Mouse (Mus musculus) layer of hippocampus, postnatal 14 days (tissue): ENCODE measurements around the gene Nrp1. TPM values are rescaled to one million over a fixed set of nuclear protein-coding genes. Genes with fewer than 3 reads are reported as not detected.

Experiments used
- DNase-seq, 2 experiments: peaks; one replicate each; pipeline ENCODE4 v3.0.0; 2021 to 2022; ENCODE audit warnings: low spot score in 2 of 2, mixed read lengths in 1 of 2
- total RNA-seq, 2 experiments: library from RNA; stranded (reverse); gene quantifications; 2 replicates each; pipeline ENCODE4 v1.2.3; 2021

Gene Nrp1
- total RNA-seq, 2 experiments from 2014 or later = 127 to 140 TPM

DNA sequence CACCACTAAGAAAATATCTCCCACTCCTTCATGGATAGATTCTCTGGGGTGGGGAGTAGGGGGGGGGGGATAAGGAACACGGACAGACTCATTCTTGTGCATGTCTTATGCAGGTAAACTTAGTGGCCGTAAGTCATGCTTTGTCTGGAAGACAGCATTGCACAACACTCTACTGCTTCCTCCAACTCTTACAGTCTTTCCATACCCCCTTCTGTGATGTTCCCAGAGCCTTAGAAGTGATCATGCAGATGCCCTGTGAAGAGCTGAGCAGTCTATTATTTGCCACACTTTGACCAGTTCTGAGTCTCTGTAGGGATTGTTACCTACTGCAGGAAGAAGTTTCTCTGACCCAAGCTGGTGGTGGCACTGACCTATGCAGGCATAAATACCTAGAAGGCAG, 98.9 kb downstream of the Nrp1 start:
- no peak for DNase-seq

DNA sequence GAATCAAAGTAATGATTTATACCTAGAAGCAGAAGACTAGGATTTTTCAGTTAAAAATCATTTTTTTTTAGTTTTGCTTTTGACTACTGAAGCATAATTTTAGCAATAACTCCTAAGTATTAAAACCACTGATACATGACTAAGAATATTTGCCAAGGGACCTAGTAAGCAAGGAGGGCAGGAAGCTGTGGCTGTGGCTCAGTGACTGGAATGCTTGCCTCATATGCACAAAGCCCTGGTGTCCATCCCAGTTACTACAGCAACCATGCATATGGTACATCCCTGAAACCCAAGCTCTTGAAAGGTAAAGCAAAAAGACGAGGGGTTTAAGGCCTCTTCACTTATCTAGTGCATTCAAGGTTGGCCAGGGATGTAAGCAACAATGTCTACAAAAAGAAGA, 101.3 kb downstream of the Nrp1 start:
- DNase-seq = no peak

DNA sequence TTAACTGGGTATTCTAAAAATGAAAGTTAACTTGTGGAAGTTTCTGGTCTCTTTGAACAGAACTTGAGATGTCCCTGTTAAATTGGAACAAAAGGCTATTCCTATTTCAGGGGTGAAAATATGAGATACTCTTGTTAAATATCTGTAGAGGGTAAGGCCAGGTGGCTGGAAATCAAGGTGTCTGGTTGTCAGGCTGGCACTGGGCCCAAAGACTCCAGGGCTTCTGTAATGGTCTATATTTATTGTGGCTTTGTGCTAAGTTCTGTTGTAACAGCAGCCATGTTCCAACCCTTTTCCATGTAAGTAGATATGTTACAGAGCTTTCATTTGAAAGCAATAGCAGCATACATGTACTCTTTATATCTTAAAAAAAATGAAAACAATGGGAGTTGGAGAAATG, 103.3 kb downstream of the Nrp1 start:
- DNase-seq = no peak

DNA sequence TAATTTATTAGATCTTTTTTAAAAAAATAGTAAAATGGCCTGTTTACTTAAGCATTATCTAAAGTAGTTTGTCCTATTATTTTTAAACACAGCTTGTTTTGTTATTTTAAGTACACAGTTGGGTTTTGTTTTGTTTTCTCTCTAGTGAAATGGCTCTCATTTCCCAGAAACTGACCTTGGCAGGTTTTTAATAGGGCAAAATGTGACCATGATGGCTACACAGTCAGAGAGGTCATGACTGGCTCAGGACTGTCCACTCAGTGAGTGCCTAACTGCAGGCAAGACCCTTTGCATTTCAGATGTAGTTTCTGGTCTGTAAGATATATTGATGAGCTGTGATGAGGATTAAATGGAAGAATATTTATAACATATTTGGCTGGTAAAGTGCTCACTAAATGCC, 104.8 kb downstream of the Nrp1 start:
- DNase-seq = no peak

DNA sequence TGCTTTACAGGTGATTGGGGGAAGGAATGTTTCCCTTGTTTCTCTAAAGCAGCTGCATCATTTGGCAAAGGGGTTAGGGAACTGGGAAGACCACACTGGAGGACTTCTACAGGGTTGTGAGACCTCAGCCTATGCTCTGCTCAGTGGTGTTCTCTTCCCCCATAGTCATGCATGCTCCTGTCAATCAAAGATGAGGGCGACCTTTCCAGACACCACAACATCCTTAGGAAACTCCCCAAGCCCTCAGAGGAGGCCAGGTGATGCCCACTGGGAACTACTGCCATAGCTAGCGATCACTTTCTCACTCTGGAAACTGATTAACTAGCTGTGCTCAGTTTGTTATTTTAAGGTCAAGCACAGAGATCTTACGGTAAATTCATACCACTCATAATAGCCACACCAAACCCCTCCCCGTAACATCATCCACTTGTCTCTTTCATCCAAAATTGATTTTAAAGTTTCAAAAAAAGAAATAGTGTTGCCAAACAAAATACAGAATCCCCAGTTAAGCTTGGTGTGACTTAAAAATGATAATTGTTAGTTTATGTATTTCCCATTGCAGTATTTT, 105.7 kb downstream of the Nrp1 start:
- DNase-seq = no peak

DNA sequence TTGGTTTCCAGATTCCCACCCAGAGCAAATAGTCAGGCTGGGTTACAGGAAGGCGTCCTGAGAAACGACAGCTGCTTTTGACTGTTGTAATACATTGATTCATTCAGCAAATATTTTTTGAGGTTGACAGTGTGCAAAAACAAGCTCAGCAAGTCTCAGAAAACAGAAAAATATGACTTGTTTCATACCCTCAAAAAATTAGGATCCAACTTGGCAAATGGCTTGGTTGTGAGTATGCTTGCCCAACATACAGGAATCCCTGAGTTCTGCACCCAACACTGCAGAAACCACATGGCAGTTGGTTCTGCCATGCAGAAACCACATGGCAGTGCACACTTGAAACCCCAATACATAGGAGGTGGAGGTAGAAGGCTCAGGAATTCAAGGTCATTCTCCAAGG, 107.1 kb downstream of the Nrp1 start:
- no peak for DNase-seq

DNA sequence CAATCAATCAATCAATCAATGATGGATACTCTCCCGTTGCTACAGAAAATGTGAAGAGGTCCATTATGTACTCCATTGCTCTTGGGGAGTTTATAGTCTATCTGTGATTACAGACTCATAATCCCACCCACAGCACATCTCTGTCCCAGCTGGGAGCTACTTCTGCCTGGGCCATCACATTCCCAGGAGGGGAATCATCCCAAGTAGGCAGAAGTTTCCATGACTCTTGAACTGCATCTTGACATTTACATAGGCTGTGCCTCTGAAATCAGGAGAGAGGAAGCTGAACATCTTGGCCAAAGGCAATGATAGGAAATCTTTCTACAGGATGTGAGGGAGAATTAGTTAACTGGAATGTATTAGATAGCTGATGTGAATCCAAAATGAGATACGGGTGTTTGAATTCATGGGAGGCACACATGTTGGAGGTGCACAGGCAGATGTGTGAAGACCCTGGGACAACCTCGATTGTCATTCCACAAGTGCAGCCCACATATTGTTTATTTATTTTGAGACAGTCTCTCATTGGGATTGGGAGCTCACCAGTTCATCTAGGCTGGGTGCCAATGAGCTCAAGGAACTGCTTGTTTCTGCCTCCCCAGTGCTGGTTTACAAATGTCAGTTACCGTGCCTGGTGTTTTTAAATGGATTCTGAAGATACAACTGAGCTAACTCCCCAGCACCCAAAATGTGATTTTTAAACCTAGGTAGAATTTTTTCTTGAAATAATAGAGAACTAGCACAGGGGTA, 108.5 kb downstream of the Nrp1 start:
- DNase-seq = peak in 1 of 2 experiments; percentile 45

DNA sequence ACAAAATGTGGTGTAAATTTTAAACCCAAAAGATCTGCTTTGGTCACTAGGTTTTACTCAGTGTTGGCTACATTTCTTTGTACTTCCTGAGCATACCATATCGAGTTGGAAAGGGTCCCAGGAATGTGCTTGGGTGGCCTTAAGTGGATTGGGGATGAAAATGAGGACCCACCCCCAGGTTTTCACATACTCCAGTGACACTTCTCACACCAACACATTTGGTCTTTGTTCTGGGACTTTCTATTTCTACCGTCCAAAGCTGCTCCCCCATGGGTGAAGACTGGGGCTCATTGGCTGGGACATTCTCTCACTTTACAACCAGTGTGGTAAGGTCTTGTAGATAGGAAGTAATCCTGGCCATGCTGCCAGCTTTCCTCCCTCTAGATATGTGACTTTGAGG, 111.7 kb downstream of the Nrp1 start:
- DNase-seq = no peak

DNA sequence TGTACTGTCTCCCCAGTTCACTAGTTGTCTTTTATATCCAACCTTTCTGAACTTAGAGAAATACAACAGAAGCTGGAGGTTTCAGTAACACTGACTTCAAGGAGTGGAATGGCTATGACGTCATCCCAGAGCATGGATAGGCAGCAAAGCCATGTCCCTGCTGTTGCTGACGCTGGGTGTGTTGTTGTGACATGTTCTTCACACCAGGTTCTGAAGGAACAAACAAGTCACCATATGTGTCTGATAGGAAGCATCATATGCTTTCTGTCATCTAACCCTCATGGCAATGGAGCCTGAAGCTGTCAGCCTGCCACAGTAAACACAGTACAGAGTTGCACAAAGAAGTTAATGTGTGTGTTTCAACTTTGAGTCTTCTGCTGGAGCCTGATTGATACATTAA, 112.8 kb downstream of the Nrp1 start:
- no peak for DNase-seq

DNA sequence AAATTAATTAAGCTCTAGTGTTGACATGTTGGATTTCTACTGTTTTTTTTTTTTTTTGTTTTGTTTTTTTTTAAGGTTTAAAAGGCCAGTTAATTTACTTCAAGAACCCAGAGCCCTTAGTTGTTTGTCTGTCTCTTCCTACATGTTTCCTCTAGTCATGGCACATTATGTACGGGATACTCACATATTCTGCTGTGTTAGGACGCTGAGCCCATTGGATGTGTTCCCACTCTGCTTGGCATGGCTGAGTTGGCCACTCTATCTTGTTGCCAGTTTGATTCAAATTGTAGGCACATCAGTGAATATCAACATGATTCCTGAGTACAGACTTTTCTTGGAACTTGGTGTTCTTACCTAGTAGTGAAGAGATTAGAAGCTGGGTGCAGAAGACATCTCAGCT, 114.5 kb downstream of the Nrp1 start:
- DNase-seq = peak in 1 of 2 experiments; percentile 42

DNA sequence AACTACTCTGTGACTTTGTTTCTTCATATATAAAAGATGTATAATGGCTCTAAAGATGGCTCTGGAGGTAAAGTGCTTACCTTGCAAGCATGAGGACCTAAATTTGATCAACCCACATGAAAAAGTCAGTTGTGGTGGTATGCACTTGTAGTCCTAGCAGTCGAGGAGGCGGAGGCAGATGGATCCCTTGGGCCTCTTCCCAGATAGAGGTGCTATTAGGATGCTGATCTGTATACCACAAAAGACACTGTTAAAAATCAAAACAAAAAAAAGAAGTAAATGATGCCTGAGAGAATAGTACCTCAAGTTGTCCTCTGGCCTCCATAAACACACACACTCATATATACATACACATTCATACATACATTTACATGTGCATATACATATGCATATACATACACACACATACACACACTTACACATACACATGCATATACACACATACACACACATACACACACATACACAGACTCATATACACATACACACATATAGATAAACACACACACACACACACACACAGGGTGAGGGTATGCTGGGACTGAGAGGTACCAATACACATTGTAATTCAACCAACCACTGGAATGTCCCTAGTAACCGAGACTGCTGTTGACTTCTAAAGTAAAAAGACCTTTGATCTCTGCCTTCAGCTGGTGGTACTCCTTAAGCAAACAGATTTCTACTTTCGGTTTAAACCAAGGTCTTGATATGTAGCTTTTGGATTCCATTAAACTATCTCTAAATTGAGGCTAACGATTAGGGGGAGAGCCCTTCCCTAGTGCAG, 115.2 kb downstream of the Nrp1 start:
- DNase-seq = peak in 1 of 2 experiments; percentile 49

DNA sequence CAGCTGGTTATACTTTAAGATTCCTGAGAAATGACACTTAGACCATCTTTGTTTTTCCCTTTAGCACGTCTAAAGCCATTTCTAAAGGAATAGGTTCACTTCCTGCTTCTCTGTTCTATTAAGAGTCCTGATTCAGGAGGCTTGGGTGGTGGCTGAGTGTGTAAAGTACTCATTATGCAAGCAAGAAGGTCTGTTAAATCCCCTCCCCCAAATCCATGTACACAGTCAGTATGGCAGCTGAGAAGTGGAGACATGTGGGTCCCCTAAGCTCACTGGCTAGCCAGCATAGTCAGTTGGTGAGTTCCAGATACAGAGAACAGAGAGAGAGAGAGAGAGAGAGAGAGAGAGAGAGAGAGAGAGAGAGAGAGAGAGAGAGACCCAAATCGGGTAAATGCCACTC, 116.2 kb downstream of the Nrp1 start:
- no peak for DNase-seq

DNA sequence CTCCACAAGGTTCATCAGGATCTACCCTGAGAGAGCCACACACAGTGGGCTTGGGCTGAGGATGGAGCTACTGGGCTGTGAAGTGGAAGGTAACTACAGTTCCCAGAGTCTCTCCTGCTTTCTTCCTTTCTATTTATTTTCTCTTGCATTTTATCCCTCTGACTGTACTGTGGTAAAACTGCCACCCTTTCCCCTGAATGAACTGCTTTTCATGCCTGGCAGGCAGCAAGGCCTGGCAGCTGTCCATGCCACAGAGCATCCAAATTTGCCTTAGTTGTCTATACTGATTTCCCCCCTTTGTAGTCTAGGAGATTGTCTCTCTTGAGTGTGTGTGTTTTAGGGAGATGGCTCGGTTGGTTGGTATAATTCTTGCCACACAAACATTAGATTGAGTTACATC, 117.8 kb downstream of the Nrp1 start:
- DNase-seq = peak in 1 of 2 experiments; percentile 58

DNA sequence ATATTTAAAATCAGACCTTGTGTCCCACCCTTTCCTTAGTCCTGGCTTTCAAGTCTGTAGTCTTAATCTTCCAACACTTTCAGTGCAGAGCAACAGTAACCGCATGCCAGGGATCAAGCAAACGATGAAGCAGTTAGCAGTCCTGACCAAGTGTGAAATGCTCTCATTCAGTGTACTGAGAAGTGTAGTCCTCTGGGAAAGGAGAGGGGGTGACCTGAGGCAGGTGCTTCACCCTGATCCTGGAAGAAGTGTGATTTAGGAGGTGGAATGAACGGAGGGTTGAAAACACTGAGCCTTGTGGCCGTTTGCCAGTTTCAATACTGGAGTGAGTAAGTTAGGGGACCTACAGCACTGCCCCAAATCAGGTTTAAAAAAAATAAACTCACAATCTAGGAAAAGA, 119.6 kb downstream of the Nrp1 start:
- no peak for DNase-seq

DNA sequence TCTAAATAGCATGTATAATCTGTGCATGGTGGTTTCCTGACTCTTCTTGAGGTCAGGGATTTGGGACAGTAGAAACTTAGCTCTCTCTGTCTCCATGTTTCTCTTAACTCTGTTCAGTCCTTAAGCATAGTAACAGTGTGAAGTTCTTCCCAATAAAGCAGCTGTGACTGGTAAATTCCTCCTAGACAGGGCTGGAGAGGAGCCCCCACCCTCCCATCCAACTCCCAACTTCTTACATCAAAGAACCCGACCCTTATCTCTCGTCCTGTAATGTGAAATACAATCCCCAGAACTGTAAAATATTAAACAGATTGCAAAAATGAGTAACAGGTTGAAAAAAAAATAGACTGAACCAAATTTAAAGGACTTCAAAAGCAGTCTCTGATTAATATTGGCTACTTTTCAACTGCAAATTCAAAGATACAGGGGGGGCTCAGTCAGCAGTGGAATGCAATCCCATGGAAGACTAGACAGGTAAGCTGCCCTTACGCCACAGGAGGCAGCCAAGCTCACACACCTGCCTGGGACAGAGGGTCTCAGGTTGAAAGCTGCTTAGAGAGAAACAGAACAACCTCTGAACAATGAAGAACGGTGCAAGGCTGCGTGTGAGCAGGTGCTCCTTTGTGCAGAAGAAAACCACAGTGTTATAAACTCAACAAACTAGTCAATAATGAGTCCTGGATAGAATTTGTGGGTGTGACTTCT, 121.1 kb downstream of the Nrp1 start:
- DNase-seq = no peak

DNA sequence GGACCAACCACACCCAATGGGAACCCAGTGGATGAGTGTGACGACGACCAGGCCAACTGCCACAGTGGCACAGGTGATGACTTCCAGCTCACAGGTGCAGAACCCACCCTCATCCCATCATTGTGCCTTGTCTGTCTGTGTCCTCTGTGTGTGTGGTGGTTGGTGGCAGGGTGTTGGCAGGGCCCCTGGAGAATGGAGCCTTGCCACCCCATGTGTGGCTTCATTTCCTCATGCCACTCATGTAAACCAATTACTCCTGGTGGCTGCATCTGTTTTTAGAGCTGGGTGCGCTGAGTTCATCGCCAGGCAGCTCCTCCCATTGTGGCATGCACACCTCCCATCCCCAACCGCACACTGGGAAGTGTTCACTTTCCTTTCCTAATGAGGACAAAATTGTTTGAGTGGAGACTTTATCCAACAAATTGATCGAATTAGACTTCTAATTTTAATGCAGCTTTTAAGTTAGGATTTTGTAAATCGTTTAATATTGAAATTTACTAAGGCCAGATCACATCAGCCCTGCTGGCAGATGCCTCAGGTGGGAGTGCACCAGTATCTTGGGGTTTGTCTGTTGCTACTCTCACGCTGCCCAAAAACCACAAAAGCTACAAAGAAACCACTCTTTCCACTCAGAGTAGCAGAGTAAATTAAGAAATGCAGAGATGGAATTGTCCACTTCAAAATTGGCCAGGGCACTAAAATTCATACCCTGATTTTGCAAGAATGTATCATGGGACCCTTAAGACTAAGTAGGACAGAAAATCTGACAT, 122.7 kb downstream of the Nrp1 start:
- no peak for DNase-seq

DNA sequence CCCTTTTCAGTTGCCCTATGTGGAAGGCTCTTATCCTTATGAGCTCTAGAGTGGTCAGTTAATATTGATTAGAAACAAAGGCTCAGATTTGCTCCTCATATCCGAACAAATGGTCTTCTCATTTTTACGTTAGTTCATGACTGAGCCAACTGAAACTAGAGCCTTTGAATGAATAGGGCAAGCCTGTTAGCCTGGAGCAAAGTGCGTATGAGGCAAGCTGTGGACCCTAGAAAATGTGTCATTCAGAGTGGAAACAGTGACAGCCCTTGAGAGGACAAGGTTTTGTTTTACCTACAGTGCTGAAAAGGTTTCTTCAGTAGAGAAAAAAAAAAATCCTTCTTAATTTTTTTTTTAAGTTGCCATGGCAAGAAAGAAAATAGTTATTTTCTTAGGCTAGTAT, 124.9 kb downstream of the Nrp1 start:
- DNase-seq = no peak

DNA sequence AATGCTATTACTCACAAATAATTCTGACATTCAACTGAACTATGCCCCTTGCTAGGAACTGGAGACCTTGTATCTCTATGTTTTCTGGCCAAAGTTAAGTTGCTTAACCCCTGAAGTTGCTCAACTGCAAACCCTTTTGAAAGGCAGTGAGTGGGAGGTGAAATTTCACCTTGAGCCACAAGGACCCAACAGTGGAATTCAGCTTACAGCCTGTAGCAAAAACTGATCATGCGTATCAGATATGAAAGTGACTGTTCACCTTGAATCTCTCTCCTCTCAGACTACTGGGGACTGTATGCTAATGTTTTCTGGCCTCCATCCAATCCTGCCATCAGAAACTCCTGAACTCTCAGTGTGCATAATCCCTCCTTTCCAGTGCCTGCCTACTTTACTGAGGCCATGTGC, 126.3 kb downstream of the Nrp1 start:
- DNase-seq = no peak

DNA sequence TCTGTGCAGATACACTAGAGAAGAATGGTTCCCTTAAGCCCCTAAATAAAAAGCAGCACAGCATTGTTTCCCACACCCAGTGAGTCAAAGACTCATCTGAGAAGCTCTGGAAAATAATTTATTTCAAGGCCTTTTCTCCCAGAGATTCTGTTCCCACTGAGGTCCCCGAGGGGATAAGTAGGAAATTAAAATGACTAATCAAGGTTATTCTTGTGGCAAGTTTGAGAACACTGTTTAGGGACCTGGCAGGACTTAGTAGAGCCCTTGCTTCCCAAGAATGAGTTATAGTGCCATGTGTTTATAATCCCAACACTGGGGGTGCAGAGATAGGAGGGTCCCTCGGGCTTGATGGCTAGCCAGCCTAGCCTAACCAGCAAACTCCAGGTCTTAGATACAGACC, 127.6 kb downstream of the Nrp1 start:
- DNase-seq = no peak

DNA sequence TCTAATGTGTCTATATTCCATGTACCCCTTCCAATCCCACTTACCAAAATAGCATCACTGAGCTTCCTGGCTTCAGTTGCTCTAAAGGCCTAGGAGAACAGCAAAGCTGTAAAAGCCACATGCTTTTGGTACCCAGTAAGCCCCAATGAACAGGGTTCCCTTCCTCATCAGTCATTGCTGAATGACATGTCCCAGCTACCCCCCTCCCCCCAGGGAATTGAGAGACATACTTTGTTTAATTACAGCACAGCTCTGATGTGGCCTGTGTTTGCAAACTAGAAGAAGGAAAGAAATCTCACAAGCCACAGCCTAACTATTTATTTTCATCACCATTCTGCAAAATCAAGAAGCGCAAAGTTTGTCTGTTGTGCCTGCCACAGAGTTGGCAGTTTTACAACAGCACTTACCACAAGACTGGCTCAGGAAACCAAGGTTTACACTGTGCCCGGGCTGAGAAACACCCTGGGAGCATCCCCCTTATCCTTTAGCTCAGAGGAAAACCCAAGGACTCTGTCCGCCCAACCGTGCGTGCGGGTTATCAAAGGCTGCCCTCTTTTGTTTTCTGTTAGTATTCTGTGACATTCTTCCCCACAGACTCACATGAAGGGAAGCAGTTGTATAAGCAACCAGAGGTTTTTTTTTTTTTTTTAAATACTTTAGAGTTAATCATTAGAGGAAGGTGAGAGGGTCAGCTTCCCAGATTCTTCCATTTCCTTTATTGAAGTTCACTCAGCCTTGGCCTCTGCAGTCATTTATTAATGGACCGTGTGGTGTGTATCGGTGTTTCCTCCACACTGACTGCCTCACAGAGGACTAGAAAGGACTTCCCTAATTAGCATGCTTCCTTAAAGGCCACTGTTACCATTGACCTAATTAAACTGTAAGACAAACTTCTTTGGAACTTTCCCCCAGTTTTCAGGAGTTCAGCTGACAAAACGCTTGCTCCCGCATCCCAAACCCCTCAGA, 129.8 kb downstream of the Nrp1 start:
- no peak for DNase-seq
